Mouse (Mus musculus) testis, adult 2 months (tissue): ENCODE data around the gene Pear1. TPM values are rescaled to one million over a fixed set of nuclear protein-coding genes. Genes with fewer than 3 reads are reported as not detected.

ENCODE experiments used
- H3K27ac ChIP-seq: fragments of 200-500 bp; 2 replicates; pipeline ENCODE4 v1.5.1; 2012; ENCODE audit warnings: low read depth, low read length; ENCODE audit not compliant: control insufficient read depth, insufficient read depth
- H3K27me3 ChIP-seq: fragments of 200-500 bp; 2 replicates; pipeline ENCODE4 v1.6.1; 2012; ENCODE audit warnings: mild to moderate bottlenecking, low read length, moderate library complexity; ENCODE audit not compliant: control insufficient read depth, insufficient read depth
- H3K36me3 ChIP-seq: fragments of 200-500 bp; 2 replicates; pipeline ENCODE4 v1.6.1; 2012; ENCODE audit warnings: mild to moderate bottlenecking, low read length; ENCODE audit not compliant: control insufficient read depth, insufficient read depth
- H3K4me1 ChIP-seq: fragments of 200-500 bp; 2 replicates; pipeline ENCODE4 v1.6.1; 2012; ENCODE audit warnings: low read length; ENCODE audit not compliant: control insufficient read depth, insufficient read depth
- H3K4me3 ChIP-seq: fragments of 200-500 bp; 2 replicates; pipeline ENCODE4 v1.5.1; 2012; ENCODE audit warnings: low read depth, mild to moderate bottlenecking, low read length, moderate library complexity, mixed read lengths; ENCODE audit not compliant: control insufficient read depth
- CTCF ChIP-seq: fragments of 200-500 bp; IDR thresholded peaks from 2 replicates; pipeline ENCODE4 v1.5.1; 2012; ENCODE audit warnings: low read depth, mild to moderate bottlenecking, inconsistent platforms, low read length, moderate library complexity; ENCODE audit not compliant: control insufficient read depth, insufficient read depth, insufficient replicate concordance
- POLR2A ChIP-seq: fragments of 200-500 bp; IDR thresholded peaks from 2 replicates; pipeline ENCODE4 v1.6.1; 2012; ENCODE audit warnings: low read depth, mild to moderate bottlenecking, inconsistent platforms, low read length, moderate library complexity; ENCODE audit not compliant: control insufficient read depth
- polyA plus RNA-seq: library from polyadenylated mRNA; depleted of rRNA; stranded (reverse); fragments of >200 nt; gene quantifications from 2 replicates; pipeline ENCODE4 v1.2.3, GENCODE M21; 2012

Pear1 gene
- polyA plus RNA-seq, 1 experiment: 4.1 TPM

DNA sequence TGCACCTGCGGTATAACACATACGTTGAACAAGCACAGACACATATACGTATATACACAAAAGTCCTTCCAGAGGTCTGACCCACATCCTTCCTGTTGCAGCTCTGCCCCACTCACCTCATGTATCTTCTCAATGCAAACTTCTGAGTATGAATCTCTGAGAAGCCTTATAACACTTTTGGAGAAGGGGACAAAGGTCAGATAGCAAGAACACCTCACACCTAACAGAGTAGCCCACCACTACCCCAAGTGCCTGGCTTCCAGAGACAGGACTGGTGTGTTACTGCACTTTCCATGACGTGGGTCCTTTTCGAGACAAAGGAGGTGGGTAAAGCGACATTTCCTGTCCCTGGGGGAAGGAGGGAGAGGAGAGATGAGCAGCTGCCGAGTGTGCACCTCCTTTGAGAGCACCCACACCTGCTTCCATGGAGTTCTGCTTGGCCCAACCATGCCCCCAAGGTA lies 22.6 kb upstream of the Pear1 start, which contains the start of gene Sh2d2a:
Sh2d2a (plus strand) TSS at position 106 of the 461 bp plus-strand sequence.
- Histone ChIP-seq H3K4me3 (no peak within 1 kb of the TSS), H3K27ac (no peak within 1 kb of the TSS), H3K36me3 (no peaks in the 10 kb centered on the region), H3K27me3 (no peaks in the 10 kb centered on the region), H3K4me1 (peaks cover 7% of the 10 kb centered on the region; the same call in 1 of the 2 replicates)
- no peak for TF ChIP-seq POLR2A
- TF ChIP-seq CTCF: no peak

DNA sequence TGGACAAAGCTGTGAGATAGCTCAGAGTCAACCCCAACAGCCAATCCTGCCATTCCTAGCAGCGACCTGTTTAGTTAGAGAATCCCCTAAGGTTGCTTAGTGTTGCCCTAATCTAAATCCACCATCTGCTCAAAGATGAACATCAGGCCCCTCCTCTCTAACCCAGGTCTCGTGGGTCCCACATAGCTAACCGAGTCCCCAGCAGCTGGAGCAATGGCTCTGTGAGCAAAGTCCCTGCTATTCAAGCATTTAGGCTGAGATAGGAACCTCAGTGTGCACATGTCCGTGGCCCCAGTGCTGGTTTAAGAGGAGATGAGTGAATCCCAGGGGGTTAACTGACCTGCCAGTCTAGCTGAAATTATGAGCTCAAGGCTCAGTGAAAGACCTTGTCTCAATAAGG lies 22.1 kb upstream of the Pear1 start:
- Histone ChIP-seq H3K27me3 (no peaks in the 10 kb centered on the region), H3K36me3 (no peaks in the 10 kb centered on the region), H3K27ac (no peak overlapping the region), H3K4me3 (no peak overlapping the region), H3K4me1 (peaks cover 7% of the 10 kb centered on the region; the same call in 1 of the 2 replicates)
- TF ChIP-seq POLR2A (no peak), CTCF (no peak)

DNA sequence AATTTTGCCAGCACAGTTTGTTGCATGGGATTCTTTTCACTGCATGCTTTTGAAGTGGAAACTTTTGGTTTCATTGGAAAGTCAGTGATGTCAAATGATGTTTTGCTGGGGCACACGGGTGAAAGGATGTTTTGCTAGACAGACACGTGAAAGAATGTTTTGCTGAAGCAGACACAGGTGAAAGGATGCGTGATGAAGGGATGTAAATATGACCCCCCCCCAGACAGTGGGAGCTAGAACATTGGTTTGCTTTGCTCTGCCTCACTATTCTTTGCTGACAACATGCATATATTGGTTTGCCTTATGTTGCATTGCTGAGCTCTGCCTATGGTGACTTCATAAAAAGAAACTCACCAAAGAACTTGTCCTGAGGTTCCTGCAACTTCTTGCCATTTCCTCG lies 20.9 kb upstream of the Pear1 start:
- no peak overlapping the region for H3K27ac ChIP-seq
- H3K4me1 ChIP-seq: peaks cover 7% of the 10 kb centered on the region; the same call in 1 of the 2 replicates
- H3K27me3 ChIP-seq: no peaks in the 10 kb centered on the region
- H3K4me3 ChIP-seq: no peak overlapping the region
- no peaks in the 10 kb centered on the region for H3K36me3 ChIP-seq
- TF ChIP-seq CTCF: no peak

DNA sequence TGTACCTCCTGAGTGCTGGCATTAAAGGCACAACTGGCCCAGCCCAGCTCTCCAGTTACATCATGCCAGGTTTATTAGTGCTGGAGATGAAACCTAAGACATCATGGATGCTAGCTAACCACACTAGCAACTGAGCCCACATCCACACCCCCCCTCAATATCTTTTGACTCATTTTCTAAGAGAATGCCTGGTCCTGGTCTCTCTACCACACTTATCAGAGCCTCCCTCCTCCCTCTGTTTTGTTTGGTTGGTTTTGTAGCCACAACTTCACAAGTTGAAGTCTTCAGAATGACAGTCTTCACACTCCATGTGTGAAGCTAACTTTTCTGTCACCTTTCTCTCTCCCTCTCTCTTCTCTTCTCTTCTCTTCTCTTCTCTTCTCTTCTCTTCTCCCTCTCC lies 16.8 kb upstream of the Pear1 start:
- H3K4me1 ChIP-seq: no peaks in the 10 kb centered on the region
- no peaks in the 10 kb centered on the region for H3K36me3 ChIP-seq
- TF ChIP-seq CTCF: no peak
- TF ChIP-seq POLR2A: no peak
- no peak overlapping the region for H3K27ac ChIP-seq
- no peak overlapping the region for H3K4me3 ChIP-seq
- H3K27me3 ChIP-seq: no peaks in the 10 kb centered on the region

DNA sequence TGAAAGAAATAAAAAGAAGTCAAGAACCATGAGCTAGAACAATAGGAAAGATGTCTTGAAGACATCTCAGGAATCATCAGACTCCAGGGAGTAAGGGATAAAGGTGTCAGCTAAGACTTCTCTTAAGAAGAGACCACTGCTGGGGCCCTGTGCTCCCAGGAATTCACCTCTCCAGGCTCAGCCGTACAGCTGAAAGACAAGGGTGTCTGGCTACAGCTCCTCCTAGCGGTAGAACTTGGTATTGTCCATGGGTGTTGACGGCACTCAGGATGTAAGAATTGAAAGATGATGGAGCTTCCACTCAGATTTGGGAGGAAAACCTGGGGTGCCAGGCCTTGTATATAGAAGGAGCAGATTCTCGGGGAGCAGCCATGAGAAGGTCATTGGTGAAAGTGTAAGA lies 14.5 kb upstream of the Pear1 start:
- H3K36me3 ChIP-seq: no peaks in the 10 kb centered on the region
- no peaks in the 10 kb centered on the region for H3K27me3 ChIP-seq
- H3K4me1 ChIP-seq: no peaks in the 10 kb centered on the region
- peak; percentile 84; the same call in 1 of the 2 replicates for TF ChIP-seq CTCF
- TF ChIP-seq POLR2A: no peak
- no peak overlapping the region for H3K27ac ChIP-seq
- H3K4me3 ChIP-seq: no peak overlapping the region

DNA sequence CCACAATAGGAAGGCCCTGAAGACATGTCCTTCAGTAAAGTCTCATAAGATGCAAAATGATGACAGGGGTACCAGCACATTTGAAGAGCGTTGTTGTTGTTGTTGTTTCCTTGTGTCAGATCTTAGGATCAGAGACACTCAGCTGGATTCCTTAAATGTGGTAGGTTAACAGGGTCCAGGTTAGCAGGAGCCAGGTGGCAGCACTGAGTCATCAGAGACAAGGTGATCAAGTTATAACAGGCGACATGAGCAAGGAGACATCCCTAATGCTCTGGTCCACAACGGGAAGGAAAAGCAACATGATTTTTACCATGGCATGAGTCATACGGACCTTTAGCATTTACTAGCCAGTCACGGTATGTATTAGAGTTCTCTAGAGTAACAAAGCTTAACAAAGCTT lies 9.4 kb upstream of the Pear1 start:
- Histone ChIP-seq H3K27me3 (no peaks in the 10 kb centered on the region), H3K4me1 (0 out of 2 replicates have a peak, but pooled peaks cover 2% of the 10 kb centered on the region), H3K27ac (no peak overlapping the region), H3K4me3 (no peak overlapping the region), H3K36me3 (no peaks in the 10 kb centered on the region)
- TF ChIP-seq CTCF: no peak
- TF ChIP-seq POLR2A: no peak

DNA sequence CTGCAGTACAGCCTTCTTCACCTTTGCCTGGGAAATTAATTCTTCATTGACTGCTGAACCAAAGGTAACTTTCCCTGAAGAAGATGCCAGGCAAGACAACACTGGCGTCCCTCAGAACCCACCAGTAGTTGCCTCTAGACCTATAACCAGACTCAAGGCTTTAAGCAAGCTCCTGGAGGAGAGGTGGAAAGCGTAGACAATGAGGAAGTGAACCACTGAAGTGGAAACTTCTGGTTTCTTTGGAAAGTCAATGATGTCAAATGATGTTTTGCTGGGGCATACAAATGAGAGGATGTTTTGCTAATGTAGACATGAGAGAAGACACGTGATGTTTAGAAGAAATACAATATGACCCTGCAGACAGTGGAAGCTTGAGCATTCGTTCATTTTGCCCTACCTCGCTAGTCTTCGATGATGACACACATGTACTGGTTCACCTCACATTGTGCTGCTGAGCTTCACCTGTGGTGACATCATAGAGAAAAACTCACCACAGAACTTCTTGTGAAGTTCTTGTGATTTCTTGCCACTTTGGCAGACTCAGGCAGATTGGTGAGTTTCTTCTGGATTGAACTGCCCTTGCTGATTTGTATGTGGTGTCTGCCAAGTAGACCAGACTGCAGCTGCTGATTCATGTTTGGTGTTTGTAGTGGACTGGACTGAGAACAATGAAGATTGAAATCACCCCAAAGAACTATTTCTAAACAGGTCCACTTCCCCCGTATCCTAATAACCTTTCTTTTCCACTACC lies 8.2 kb upstream of the Pear1 start:
- Histone ChIP-seq H3K4me3 (no peak overlapping the region), H3K36me3 (no peaks in the 10 kb centered on the region), H3K27me3 (no peaks in the 10 kb centered on the region), H3K27ac (no peak overlapping the region), H3K4me1 (0 out of 2 replicates have a peak, but pooled peaks cover 2% of the 10 kb centered on the region)
- TF ChIP-seq CTCF: no peak
- TF ChIP-seq POLR2A: no peak
